Mouse (Mus musculus): ENCODE data around the gene Crip1.

GRCm38 (mm10) chr12:113153971-113154370 lies 7.9 kb downstream of the Crip1 start:
- TF ChIP-seq TAL1 (IDR thresholded peaks at IDR 0.05; ENCODE audit: low read length) (no peak), GATA1 (IDR thresholded peaks at IDR 0.05; ENCODE audit: low read length) (no peak)

All from erythroblast, embryonic 14.5 days (primary cell).